In the genomic region with DNA sequence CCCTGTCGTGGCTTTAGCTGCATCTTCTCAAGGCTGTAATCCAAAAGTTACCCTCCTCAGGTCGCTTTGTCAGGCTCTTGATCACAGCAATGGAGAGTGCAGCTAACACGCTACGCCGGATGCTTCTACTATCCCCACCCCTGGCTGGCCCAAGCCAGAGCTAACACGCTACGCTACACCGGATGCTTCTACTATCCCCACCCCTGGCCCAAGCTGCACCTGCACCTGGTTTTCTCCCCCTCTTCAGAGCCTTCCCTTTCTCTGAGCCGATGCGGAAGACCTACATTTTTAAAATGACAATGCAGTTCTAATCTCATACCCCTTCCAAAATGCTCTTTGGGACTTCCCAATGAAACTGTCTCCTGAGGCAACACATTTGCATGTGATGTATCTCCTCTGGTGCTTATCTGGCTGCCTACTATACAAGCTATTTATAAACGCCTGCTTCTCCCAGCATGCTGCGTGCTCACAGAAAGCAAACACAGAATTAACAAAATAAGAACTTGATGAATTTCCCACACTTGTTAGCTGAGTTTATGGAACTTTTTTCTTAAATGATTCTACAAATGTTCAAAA, we compare ENCODE assay signal across 29 mouse cellular contexts. TPM values are rescaled to one million over a fixed set of nuclear protein-coding genes. Genes with fewer than 3 reads are reported as not detected.
DNase-seq lines count a peak whose midpoint lies in the region; ATAC-seq and TF ChIP-seq lines count a peak whose summit lies in the region.
"Not testable (repeated sequence)": the region's sequence is repeated elsewhere in the genome, so short reads cannot be mapped to it uniquely, and the experiment has no call there.
"Had no signal": no experiment of that assay in that cellular context is flagged by ENCODE, and none has a peak within 500 bp of the region (broad histone marks: within the 10 kb centered on the region; RNA-seq: fewer than 3 reads in every experiment).

No protein-coding gene starts in this region.

- peak overlapping the region; percentile 52 for H3K4me2 ChIP-seq in heart, embryonic 16.5 days (ENCODE audit: low read depth, low read length)
- 0 out of 2 replicates have a peak overlapping the region, but pooled peaks have one; percentile 2 for H3K4me2 ChIP-seq in intestine, postnatal 0 days (replicated peaks; ENCODE audit: low read depth)

- H3K9ac ChIP-seq in heart, adult 2 months (ENCODE audit: low read depth, low read length) = 0 out of 2 replicates have a peak overlapping the region, but pooled peaks have one; percentile 20
- H3K9ac ChIP-seq in heart, embryonic 16.5 days (ENCODE audit: low read length) = peak overlapping the region; percentile 46
- not testable (repeated sequence) for H3K9ac ChIP-seq in intestine, postnatal 0 days (ENCODE audit: low read depth, low read length)

- intact Hi-C loops in heart, adult 2 months (cut with DNase I) = not testable (repeated sequence)

- not testable (repeated sequence) for H3K4me3 ChIP-seq in bone marrow, adult 2 months (replicated peaks; ENCODE audit: control insufficient read depth, low read depth, low read length); heart, adult 2 months; intestine, postnatal 0 days (ENCODE audit: low read depth, low read length)
- peak overlapping the region; percentile 10; the same call in 1 of the 2 replicates for H3K4me3 ChIP-seq in heart, embryonic 16.5 days (ENCODE audit: low read length)

- H3K27me3 ChIP-seq in heart, adult 2 months (ENCODE audit: control insufficient read depth, insufficient read depth, low read length); heart, embryonic 16.5 days (ENCODE audit: control insufficient read depth, insufficient read depth, low read length); intestine, postnatal 0 days (replicated peaks; ENCODE audit: control insufficient read depth, insufficient read depth, low read length): not testable (repeated sequence)

- ATAC-seq in heart, embryonic 16.5 days (replicated peaks; ENCODE audit: extremely low read depth, insufficient read depth, low FRiP score) = peak; percentile 34
- not testable (repeated sequence) for ATAC-seq in intestine, postnatal 0 days
- 0 out of 2 replicates have a peak, but pooled peaks have one; percentile 27 for ATAC-seq in megakaryocyte, adult 5-6 weeks (ENCODE audit: poor library complexity, severe bottlenecking)

- H3K79me2 ChIP-seq in heart, adult 2 months (replicated peaks; ENCODE audit: control insufficient read depth, insufficient read depth, low read length) = not testable (repeated sequence)

- not testable (repeated sequence) for H3K9me3 ChIP-seq in heart, embryonic 16.5 days (replicated peaks; ENCODE audit: control insufficient read depth, low read length); intestine, postnatal 0 days (ENCODE audit: control insufficient read depth)

- TF ChIP-seq EP300 in heart, adult 2 months (IDR thresholded peaks at IDR 0.05; ENCODE audit: insufficient read depth, low read depth, low read length) = not testable (repeated sequence)

- not testable (repeated sequence) for H3K4me1 ChIP-seq in bone marrow, adult 2 months (ENCODE audit: control insufficient read depth, insufficient read depth, low read length); heart, adult 2 months (ENCODE audit: control insufficient read depth, insufficient read depth, low read length); intestine, postnatal 0 days (replicated peaks; ENCODE audit: control insufficient read depth, insufficient read depth, low read length)
- peaks cover 21% of the 10 kb centered on the region for H3K4me1 ChIP-seq in heart, embryonic 16.5 days (ENCODE audit: control insufficient read depth, insufficient read depth, low read length)

- not testable (repeated sequence) for TF ChIP-seq CTCF in bone marrow, adult 2 months (IDR thresholded peaks at IDR 0.05; ENCODE audit: control insufficient read depth, insufficient read depth, low read length); heart, adult 2 months (IDR thresholded peaks at IDR 0.05); intestine, postnatal 0 days (IDR thresholded peaks at IDR 0.05; ENCODE audit: low read depth)

- TF ChIP-seq POLR2A in bone marrow, adult 2 months (IDR thresholded peaks at IDR 0.05; ENCODE audit: borderline replicate concordance, control insufficient read depth, low read depth, low read length); heart, adult 2 months (IDR thresholded peaks at IDR 0.05; ENCODE audit: insufficient read depth, low read depth, low read length): not testable (repeated sequence)

- DNase-seq in B cell, adult 2 months = peak; percentile 48 to 57
- DNase-seq in heart, adult 2 months = peak in 1 of 2 experiments; percentile 51
- peak; percentile 69 to 75 for DNase-seq in spleen, postnatal 36 days (ENCODE audit: low spot score in 2 of 2)
- peak; percentile 84 for DNase-seq in thymus, postnatal 14 days

- H3K36me3 ChIP-seq in heart, adult 2 months (ENCODE audit: control insufficient read depth, insufficient read depth, low read length); heart, embryonic 16.5 days (ENCODE audit: control insufficient read depth, insufficient read depth); intestine, postnatal 0 days (ENCODE audit: control insufficient read depth, insufficient read depth): not testable (repeated sequence)

- peak overlapping the region; percentile 65 for H3K27ac ChIP-seq in bone marrow, adult 2 months (ENCODE audit: control insufficient read depth, insufficient read depth, low read depth, low read length, poor library complexity)
- H3K27ac ChIP-seq in heart, adult 2 months = peak overlapping the region; percentile 81
- peak overlapping the region; percentile 89 for H3K27ac ChIP-seq in heart, embryonic 16.5 days (ENCODE audit: low read length)
- H3K27ac ChIP-seq in intestine, postnatal 0 days (ENCODE audit: low read depth, low read length) = not testable (repeated sequence)

- 40% methylated on average over 12 of the region's 12 CpGs for WGBS in bone marrow, adult 2 months
- 39% methylated on average over 12 of the region's 12 CpGs for WGBS in heart, adult 2 months
- WGBS in heart, embryonic 16.5 days = 40% methylated on average over 12 of the region's 12 CpGs
- 66% methylated on average over 12 of the region's 12 CpGs for WGBS in intestine, postnatal 0 days

RNA-seq across cellular contexts. Expression of gene Zfp697, which starts 24.4 kb away (rescaled TPM):
- not detected in 2 replicates for polyA plus RNA-seq in bone marrow, adult 2 months (2011; ENCODE audit: insufficient read depth, insufficient read length, low replicate concordance, missing spikeins)
- total RNA-seq in heart, adult 2 months (2021) = 1 to 10 TPM; 5.9 to 8.1 TPM
- polyA plus RNA-seq in heart, adult 2 months (2012; rRNA removed) = 6.3 and 9.0 TPM in 2 replicates
- 9.3 and 9.8 TPM in 2 replicates for polyA plus RNA-seq in heart, embryonic 16.5 days (2015; fragmentation: Nextera tagmentation; extraction: Ambion mirVana)
- 6.2 and 6.6 TPM in 2 replicates for polyA plus RNA-seq in intestine, postnatal 0 days (2015; fragmentation: Nextera tagmentation; extraction: Ambion mirVana)
- 0.14 and 0.47 TPM in 2 replicates for total RNA-seq in megakaryocyte, adult 5-6 weeks (2015)
- 0.53 TPM in 1 of 2 replicates, not detected in the other for total RNA-seq in megakaryocyte, adult 5-6 weeks (2017)
- total RNA-seq: monocyte, adult 5-6 weeks had no signal

RNA-seq across cellular contexts. Expression of gene Gm4450, which starts 50.3 kb away (rescaled TPM):
- 0.97 TPM in 1 of 2 replicates, not detected in the other for polyA plus RNA-seq in bone marrow, adult 2 months (2011; ENCODE audit: insufficient read depth, insufficient read length, low replicate concordance, missing spikeins)
- not detected for total RNA-seq in heart, adult 2 months (2021)
- not detected in 2 replicates for polyA plus RNA-seq in heart, adult 2 months (2012; rRNA removed)
- polyA plus RNA-seq in heart, embryonic 16.5 days (2015; fragmentation: Nextera tagmentation; extraction: Ambion mirVana) = not detected in 2 replicates
- not detected in 2 replicates for polyA plus RNA-seq in intestine, postnatal 0 days (2015; fragmentation: Nextera tagmentation; extraction: Ambion mirVana)
- not detected in 2 replicates for total RNA-seq in megakaryocyte, adult 5-6 weeks (2015)
- not detected in 2 replicates for total RNA-seq in megakaryocyte, adult 5-6 weeks (2017)
- total RNA-seq: ES-E14; gastrocnemius, postnatal 36 days; heart, postnatal 10 days; layer of hippocampus, adult 18-20 months; layer of hippocampus, postnatal 36 days; left cerebral cortex, postnatal 25 days; monocyte, adult 5-6 weeks had no signal
- polyA plus RNA-seq: activated CD4-positive, CD25-positive, alpha-beta regulatory T cell, adult 4 months; embryonic facial prominence, embryonic 13.5 days; forebrain, embryonic 14.5 days; hindbrain, embryonic 11.5 days; intestine, embryonic 16.5 days; limb, embryonic 14.5 days; liver, embryonic 14.5 days; lung, embryonic 16.5 days; macrophage; midbrain, embryonic 12.5 days; neural tube, embryonic 12.5 days; small intestine, adult 2 months; stomach, embryonic 15.5 days; urinary bladder, adult 2 months had no signal
